Mouse (Mus musculus) cerebellum, adult 2 months (tissue): Measurements from ENCODE around the gene Msantd3.

Experiments
- CTCF ChIP-seq: fragments of 200-500 bp; IDR thresholded peaks from 2 replicates; pipeline ENCODE4 v1.5.1; 2011; ENCODE audit warnings: low read depth, mild to moderate bottlenecking, control low read depth, low read length, moderate library complexity, borderline replicate concordance; ENCODE audit not compliant: insufficient read depth
- POLR2A ChIP-seq: fragments of 200-500 bp; IDR thresholded peaks from 2 replicates; pipeline ENCODE4 v1.6.1; 2011; ENCODE audit warnings: low read length, control low read depth, borderline replicate concordance; ENCODE audit not compliant: insufficient read depth

GRCm38 (mm10) chr4:48548393-48549045, 8.8 kb downstream of the Msantd3 start:
- TF ChIP-seq CTCF, result no peak
- no peak for TF ChIP-seq POLR2A
